Mouse (Mus musculus): ENCODE data around the gene Kif5a. TPM values are rescaled to one million over a fixed set of nuclear protein-coding genes. Genes with fewer than 3 reads are reported as not detected.

The Kif5a gene
- polyA plus RNA-seq, 1 experiment from 2014 or later, result 0.08 TPM

- peaks cover 68% of the 10 kb centered on the region for H3K36me3 ChIP-seq
- ATAC-seq, result no peak
- H3K9me3 ChIP-seq (replicated peaks), result no peaks in the 10 kb centered on the region
- 0 out of 2 replicates have a peak overlapping the region, but pooled peaks have one; percentile 3 for H3K4me2 ChIP-seq
- no peak overlapping the region for H3K4me3 ChIP-seq
- 58% methylated on average over 4 of the region's 4 CpGs for WGBS (ENCODE audit: insufficient replicate concordance)
- H3K9ac ChIP-seq, result no peak overlapping the region
- H3K27ac ChIP-seq, result peak overlapping the region; percentile 32; the same call in 1 of the 2 replicates
- H3K4me1 ChIP-seq, result peaks cover 60% of the 10 kb centered on the region
- H3K27me3 ChIP-seq (replicated peaks), result no peaks in the 10 kb centered on the region
Observed at GRCm38 (mm10) chr10:127269884-127270283, 6.7 kb upstream of the Kif5a start.

DNA sequence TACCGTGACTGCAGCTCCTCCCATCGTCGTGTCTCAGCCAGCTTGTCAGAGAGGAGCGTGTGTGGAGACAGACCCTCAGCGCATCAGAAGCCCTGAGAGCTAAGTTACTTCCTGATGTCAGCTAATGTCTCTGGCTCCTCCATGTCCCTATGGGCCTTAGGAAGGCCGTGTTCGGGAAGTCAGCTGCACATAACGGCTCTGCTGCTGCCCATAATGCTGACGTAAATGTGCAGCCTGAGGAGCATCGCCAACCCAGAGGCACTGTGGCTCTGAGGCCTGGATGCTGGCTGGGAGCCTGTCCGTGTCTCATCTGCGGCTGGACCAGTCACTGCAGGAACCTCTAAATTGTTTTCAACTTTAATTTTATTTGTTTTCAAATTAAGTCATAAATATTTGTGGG lies 5.9 kb upstream of the Kif5a start:
- H3K9ac ChIP-seq, result no peak overlapping the region
- 80% methylated on average over 12 of the region's 12 CpGs for WGBS (ENCODE audit: insufficient replicate concordance)
- H3K27me3 ChIP-seq (replicated peaks), result peaks cover 6% of the 10 kb centered on the region
- no peaks in the 10 kb centered on the region for H3K9me3 ChIP-seq (replicated peaks)
- H3K27ac ChIP-seq, result peak overlapping the region; percentile 57; the same call in 1 of the 2 replicates
- no peak overlapping the region for H3K4me2 ChIP-seq
- no peak overlapping the region for H3K4me3 ChIP-seq
- no peak for ATAC-seq
- H3K4me1 ChIP-seq, result peaks cover 52% of the 10 kb centered on the region
- peaks cover 59% of the 10 kb centered on the region for H3K36me3 ChIP-seq

GRCm38 (mm10) chr10:127268401-127268800 lies 5.3 kb upstream of the Kif5a start:
- H3K27ac ChIP-seq, result peak overlapping the region; percentile 57
- peaks cover 13% of the 10 kb centered on the region for H3K27me3 ChIP-seq (replicated peaks)
- H3K9me3 ChIP-seq (replicated peaks), result no peaks in the 10 kb centered on the region
- no peak for ATAC-seq
- H3K9ac ChIP-seq, result peak overlapping the region; percentile 32; the same call in 1 of the 2 replicates
- no peak overlapping the region for H3K4me3 ChIP-seq
- H3K4me1 ChIP-seq, result peaks cover 47% of the 10 kb centered on the region
- H3K4me2 ChIP-seq, result peak overlapping the region; percentile 12; the same call in 1 of the 2 replicates
- H3K36me3 ChIP-seq, result peaks cover 55% of the 10 kb centered on the region
- 68% methylated on average over 5 of the region's 5 CpGs for WGBS (ENCODE audit: insufficient replicate concordance)

GRCm38 (mm10) chr10:127267318-127267717 lies 4.2 kb upstream of the Kif5a start:
- Histone ChIP-seq H3K9ac (peak overlapping the region; percentile 100), H3K27me3 (replicated peaks) (peaks cover 24% of the 10 kb centered on the region), H3K27ac (peak overlapping the region; percentile 94), H3K4me2 (peak overlapping the region; percentile 96), H3K4me1 (peaks cover 54% of the 10 kb centered on the region), H3K4me3 (peak overlapping the region; percentile 97), H3K9me3 (replicated peaks) (no peaks in the 10 kb centered on the region), H3K36me3 (peaks cover 44% of the 10 kb centered on the region)
- ATAC-seq, result no peak
- WGBS (ENCODE audit: insufficient replicate concordance), result 70% methylated on average over 5 of the region's 5 CpGs

- WGBS (ENCODE audit: insufficient replicate concordance), result under 1% methylated on average over 70 of the region's 70 CpGs
- peak; percentile 98 for ATAC-seq
- Histone ChIP-seq H3K4me1 (peaks cover 55% of the 10 kb centered on the region), H3K27me3 (replicated peaks) (peaks cover 33% of the 10 kb centered on the region), H3K9me3 (replicated peaks) (no peaks in the 10 kb centered on the region), H3K4me2 (peak within 1 kb of the TSS; percentile 96), H3K9ac (peak within 1 kb of the TSS; percentile 100), H3K4me3 (peak within 1 kb of the TSS; percentile 97), H3K27ac (peak within 1 kb of the TSS; percentile 94), H3K36me3 (peaks cover 35% of the 10 kb centered on the region)
Observed at GRCm38 (mm10) chr10:127266112-127267091, 3.3 kb upstream of the Kif5a start, which contains the start of gene Dctn2. Dctn2 (plus strand) TSS chr10:127266368.

GRCm38 (mm10) chr10:127265727-127266111 lies 2.6 kb upstream of the Kif5a start:
- 27% methylated on average over 4 of the region's 4 CpGs for WGBS (ENCODE audit: insufficient replicate concordance)
- Histone ChIP-seq H3K27ac (no peak overlapping the region; the same call in 1 of the 2 replicates), H3K4me3 (peak overlapping the region; percentile 97), H3K4me1 (peaks cover 55% of the 10 kb centered on the region), H3K9ac (no peak overlapping the region), H3K36me3 (peaks cover 28% of the 10 kb centered on the region), H3K27me3 (replicated peaks) (peaks cover 40% of the 10 kb centered on the region), H3K4me2 (peak overlapping the region; percentile 96), H3K9me3 (replicated peaks) (no peaks in the 10 kb centered on the region)
- peak; percentile 56 for ATAC-seq

DNA sequence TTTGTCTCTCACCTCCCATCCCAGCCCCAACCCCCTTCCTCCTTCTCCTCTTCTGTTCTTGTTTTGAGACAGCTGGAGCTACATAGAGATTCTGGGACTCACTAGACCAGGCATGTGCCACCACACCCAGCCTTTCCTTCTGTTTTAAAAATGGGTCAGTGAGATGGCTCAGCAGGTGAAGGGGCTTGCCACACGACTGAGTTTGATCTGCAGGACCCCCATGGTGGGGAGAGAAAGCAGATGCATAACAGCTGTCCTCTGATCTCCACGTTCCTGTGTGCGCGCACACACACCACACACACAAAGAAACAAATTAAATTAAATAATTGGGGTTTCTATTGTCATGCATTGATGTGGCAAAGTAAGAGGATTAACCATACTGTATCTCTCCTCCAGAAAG lies 1.8 kb upstream of the Kif5a start:
- peaks cover 20% of the 10 kb centered on the region for H3K36me3 ChIP-seq
- peaks cover 49% of the 10 kb centered on the region for H3K4me1 ChIP-seq
- H3K9ac ChIP-seq, result no peak overlapping the region
- H3K27ac ChIP-seq, result no peak overlapping the region
- 70% methylated on average over 4 of the region's 4 CpGs for WGBS (ENCODE audit: insufficient replicate concordance)
- no peak overlapping the region for H3K4me3 ChIP-seq
- H3K27me3 ChIP-seq (replicated peaks), result peaks cover 43% of the 10 kb centered on the region
- H3K4me2 ChIP-seq, result no peak overlapping the region
- no peaks in the 10 kb centered on the region for H3K9me3 ChIP-seq (replicated peaks)
- ATAC-seq, result no peak

DNA sequence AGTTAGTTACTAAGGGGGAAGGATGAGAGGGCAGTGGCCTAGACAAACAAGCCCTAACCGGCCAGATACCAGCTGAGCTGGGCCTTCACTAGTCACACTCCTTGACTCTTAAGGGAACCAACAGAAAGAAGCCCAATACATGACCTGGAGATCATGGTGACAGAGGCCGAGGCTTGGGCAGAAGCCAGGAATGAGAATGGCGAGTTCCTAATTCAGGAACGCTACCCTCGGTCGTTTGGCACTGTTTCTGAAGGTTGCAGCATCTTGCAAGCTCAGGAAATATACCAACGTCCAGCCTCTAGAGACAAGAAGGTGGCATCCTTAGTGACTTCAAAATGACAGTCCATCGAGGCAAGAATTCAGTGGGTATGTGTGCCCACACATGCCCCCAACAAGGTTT lies 1.2 kb upstream of the Kif5a start:
- Histone ChIP-seq H3K9me3 (replicated peaks) (no peaks in the 10 kb centered on the region), H3K4me2 (no peak overlapping the region), H3K27me3 (replicated peaks) (peaks cover 46% of the 10 kb centered on the region), H3K4me3 (no peak overlapping the region), H3K9ac (no peak overlapping the region), H3K4me1 (peaks cover 43% of the 10 kb centered on the region), H3K27ac (no peak overlapping the region), H3K36me3 (peaks cover 15% of the 10 kb centered on the region)
- no peak for ATAC-seq
- WGBS (ENCODE audit: insufficient replicate concordance), result 70% methylated on average over 8 of the region's 8 CpGs

GRCm38 (mm10) chr10:127263631-127264030 lies 483 bp upstream of the Kif5a start:
- H3K4me1 ChIP-seq, result peaks cover 36% of the 10 kb centered on the region
- H3K27ac ChIP-seq, result no peak overlapping the region
- no peaks in the 10 kb centered on the region for H3K9me3 ChIP-seq (replicated peaks)
- WGBS (ENCODE audit: insufficient replicate concordance), result 69% methylated on average over 3 of the region's 3 CpGs
- H3K27me3 ChIP-seq (replicated peaks), result peaks cover 53% of the 10 kb centered on the region
- no peak for ATAC-seq
- no peak overlapping the region for H3K9ac ChIP-seq
- H3K4me2 ChIP-seq, result 0 out of 2 replicates have a peak overlapping the region, but pooled peaks have one; percentile 76
- H3K36me3 ChIP-seq, result peaks cover 8% of the 10 kb centered on the region
- no peak overlapping the region for H3K4me3 ChIP-seq

DNA sequence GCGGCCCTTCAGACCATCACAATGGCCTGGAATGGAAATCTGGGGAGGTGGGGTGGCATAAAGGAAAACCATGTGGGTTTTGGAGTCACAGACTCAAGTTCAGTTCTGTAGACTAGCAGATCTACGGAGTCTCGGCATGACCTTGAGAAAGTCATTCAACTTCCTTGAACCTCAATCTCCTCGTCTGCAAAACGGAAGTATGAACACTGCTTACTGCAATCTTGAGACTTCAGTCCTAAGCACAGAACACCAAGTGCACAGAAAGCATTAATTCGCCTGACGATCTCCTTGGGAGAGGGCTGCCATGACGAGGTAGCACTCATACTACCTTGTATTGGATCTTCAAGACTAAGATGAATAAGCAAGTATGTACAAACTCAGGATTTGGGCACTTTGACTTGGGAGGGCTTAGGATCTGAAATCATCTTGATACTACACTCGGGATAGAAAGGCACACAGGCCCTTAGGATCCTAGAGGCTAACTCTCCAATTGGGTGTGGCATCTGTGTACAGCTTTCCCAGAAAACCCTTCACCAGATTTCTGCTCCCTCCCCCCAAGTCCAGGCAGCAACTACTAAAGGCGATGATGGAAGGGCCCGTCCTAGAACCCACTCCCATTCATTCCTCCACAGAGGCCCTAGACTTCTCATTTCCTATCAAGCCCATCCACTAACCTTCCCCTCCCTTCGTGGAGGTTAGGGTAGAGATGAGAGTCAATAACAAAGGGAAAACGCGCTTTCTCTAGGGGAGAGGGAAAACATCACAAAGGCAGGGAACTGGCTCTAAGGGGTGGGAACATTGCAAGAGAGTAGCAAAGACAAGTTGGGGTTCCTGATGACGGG lies 1.2 kb downstream of the Kif5a start:
- peak overlapping the region; percentile 76 for H3K4me2 ChIP-seq
- H3K27me3 ChIP-seq (replicated peaks), result peaks cover 70% of the 10 kb centered on the region
- H3K4me3 ChIP-seq, result no peak overlapping the region; the same call in 1 of the 2 replicates
- ATAC-seq, result no peak
- no peak overlapping the region for H3K9ac ChIP-seq
- no peaks in the 10 kb centered on the region for H3K36me3 ChIP-seq
- no peaks in the 10 kb centered on the region for H3K9me3 ChIP-seq (replicated peaks)
- 57% methylated on average over 15 of the region's 15 CpGs for WGBS (ENCODE audit: insufficient replicate concordance)
- no peak overlapping the region for H3K27ac ChIP-seq
- peaks cover 19% of the 10 kb centered on the region for H3K4me1 ChIP-seq

GRCm38 (mm10) chr10:127258489-127258888 lies 4.7 kb downstream of the Kif5a start:
- Histone ChIP-seq H3K4me1 (peaks cover 12% of the 10 kb centered on the region), H3K9me3 (replicated peaks) (no peaks in the 10 kb centered on the region), H3K27ac (no peak overlapping the region), H3K36me3 (no peaks in the 10 kb centered on the region), H3K27me3 (replicated peaks) (peaks cover 69% of the 10 kb centered on the region), H3K4me3 (no peak overlapping the region), H3K4me2 (no peak overlapping the region), H3K9ac (no peak overlapping the region)
- 70% methylated on average over 8 of the region's 8 CpGs for WGBS (ENCODE audit: insufficient replicate concordance)
- no peak for ATAC-seq
